Mouse (Mus musculus) limb, embryonic 13.5 days (tissue): ENCODE results near the gene Kcnj14. TPM values are rescaled to one million over a fixed set of nuclear protein-coding genes. Genes with fewer than 3 reads are reported as not detected.

Experiments
- ATAC-seq: fragments of 200-750 bp; cut with Nextera tagmentation; 2 replicates; pipeline ENCODE4 v1.8.0; 2017; ENCODE audit warnings: low read depth, moderate number of reproducible peaks, moderate TSS enrichment; ENCODE audit not compliant: low FRiP score
- H3K27ac ChIP-seq: fragments of 300-500 bp; sonication (generic); 2 replicates; pipeline ENCODE4 v1.5.1; 2015; ENCODE audit warnings: inconsistent platforms, mild to moderate bottlenecking, moderate library complexity
- H3K27me3 ChIP-seq: fragments of 300-500 bp; sonication (generic); 2 replicates; pipeline ENCODE4 v1.6.1; 2015; ENCODE audit warnings: mild to moderate bottlenecking, inconsistent platforms
- H3K36me3 ChIP-seq: fragments of 300-500 bp; sonication (generic); 2 replicates; pipeline ENCODE4 v1.6.1; 2015; ENCODE audit warnings: inconsistent platforms, mild to moderate bottlenecking, moderate library complexity
- H3K4me1 ChIP-seq: fragments of 300-500 bp; sonication (generic); 2 replicates; pipeline ENCODE4 v1.6.1; 2015; ENCODE audit warnings: inconsistent platforms
- H3K4me2 ChIP-seq: fragments of 300-500 bp; sonication (generic); replicated peaks from 2 replicates; pipeline ENCODE4 v1.6.1; 2015; ENCODE audit warnings: inconsistent platforms, mild to moderate bottlenecking, moderate library complexity
- H3K4me3 ChIP-seq: fragments of 300-500 bp; sonication (generic); 2 replicates; pipeline ENCODE4 v1.5.1; 2015; ENCODE audit warnings: moderate library complexity, mild to moderate bottlenecking, inconsistent platforms
- H3K9ac ChIP-seq: fragments of 300-500 bp; sonication (generic); 2 replicates; pipeline ENCODE4 v1.6.1; 2015; ENCODE audit warnings: mild to moderate bottlenecking, inconsistent platforms
- H3K9me3 ChIP-seq: fragments of 300-500 bp; sonication (generic); 2 replicates; pipeline ENCODE4 v1.6.1; 2016; ENCODE audit warnings: inconsistent platforms
- WGBS: fragments of 180-500 bp; shearing (Covaris S2); methylation state at CpG from one replicate; pipeline ENCODE4 v1.1.7; 2015; 5-methylcytosine and 5-hydroxymethylcytosine counted together
- polyA plus RNA-seq: library from polyadenylated mRNA; unstranded; fragments of >200 nt; fragmentation: Nextera tagmentation; extraction: Ambion mirVana; gene quantifications from 2 replicates; pipeline ENCODE4 v1.2.1, GENCODE M21; 2015

Kcnj14 gene
- polyA plus RNA-seq, 1 experiment from 2014 or later: 2.1 TPM

DNA sequence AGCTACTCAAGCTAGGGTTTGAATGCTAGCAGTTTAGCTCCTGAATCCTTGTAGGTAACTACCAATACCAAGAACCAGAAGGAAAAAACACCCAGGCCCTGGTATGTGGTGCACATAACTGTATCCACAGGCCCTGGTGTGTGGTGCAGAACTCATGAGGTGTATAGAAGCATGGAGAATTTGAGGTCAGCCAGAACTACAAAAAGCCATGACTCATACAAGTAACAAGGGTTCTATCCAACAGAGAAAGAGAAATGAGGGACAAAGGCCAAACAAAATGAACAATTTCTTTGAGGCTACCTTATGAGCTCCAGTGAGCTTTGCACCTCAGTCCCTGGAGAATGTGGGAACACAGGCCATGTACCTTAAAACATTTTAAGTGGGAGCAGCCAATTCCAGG lies 3.7 kb downstream of the Kcnj14 start:
- no peak overlapping the region for H3K27ac ChIP-seq
- no peak overlapping the region for H3K9ac ChIP-seq
- H3K4me2 ChIP-seq: no peak overlapping the region
- H3K4me3 ChIP-seq: no peak overlapping the region
- no peaks in the 10 kb centered on the region for H3K9me3 ChIP-seq
- ATAC-seq: no peak
- peaks cover 33% of the 10 kb centered on the region for H3K36me3 ChIP-seq
- H3K27me3 ChIP-seq: peaks cover 18% of the 10 kb centered on the region
- no peaks in the 10 kb centered on the region; the same call in 1 of the 2 replicates for H3K4me1 ChIP-seq

DNA sequence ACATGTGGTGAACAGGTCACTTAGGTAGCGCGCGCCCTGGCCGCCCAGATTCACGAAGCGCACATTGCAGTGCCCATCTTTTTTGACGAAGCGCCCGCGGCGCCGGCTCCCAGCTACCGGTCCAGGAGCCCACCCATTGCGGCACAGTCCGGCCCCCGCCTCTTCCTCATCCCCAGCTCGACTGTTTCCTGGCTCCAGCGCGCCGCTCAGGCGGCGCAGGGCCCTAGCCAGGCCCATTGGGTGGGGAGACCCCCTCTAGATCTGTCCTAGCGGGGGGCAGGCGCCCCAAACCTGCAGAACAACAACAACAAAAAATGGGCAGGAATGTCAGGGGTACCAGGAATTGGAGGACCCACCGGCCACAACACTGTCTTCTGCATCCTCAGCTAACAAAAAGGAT lies 4.7 kb downstream of the Kcnj14 start:
- peaks cover 22% of the 10 kb centered on the region for H3K36me3 ChIP-seq
- WGBS: 11% methylated on average over 25 of the region's 25 CpGs
- H3K4me2 ChIP-seq: peak overlapping the region; percentile 50
- no peak overlapping the region for H3K27ac ChIP-seq
- H3K4me1 ChIP-seq: peaks cover 9% of the 10 kb centered on the region
- no peak for ATAC-seq
- H3K4me3 ChIP-seq: peak overlapping the region; percentile 23
- peaks cover 18% of the 10 kb centered on the region for H3K27me3 ChIP-seq
- no peaks in the 10 kb centered on the region for H3K9me3 ChIP-seq
- peak overlapping the region; percentile 45 for H3K9ac ChIP-seq

DNA sequence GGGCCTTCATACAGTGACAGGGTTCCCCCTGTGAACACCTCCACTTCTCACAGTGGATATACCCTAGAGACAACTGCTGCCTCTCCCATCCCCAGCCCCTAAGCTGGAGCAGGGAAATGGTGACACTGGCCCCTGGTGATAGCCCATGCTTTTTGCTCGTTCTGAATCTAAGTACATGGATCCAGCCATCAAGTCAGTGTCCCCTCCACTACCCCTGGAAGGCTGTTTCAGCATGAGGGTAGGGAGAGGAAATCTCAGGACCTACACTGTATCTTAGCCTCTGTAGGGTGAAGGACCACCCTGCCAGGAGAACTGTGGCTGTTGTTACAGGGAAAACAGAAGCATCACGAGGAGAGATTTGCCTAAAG lies 8.6 kb downstream of the Kcnj14 start:
- no peak for ATAC-seq
- Histone ChIP-seq H3K36me3 (peaks cover 21% of the 10 kb centered on the region), H3K4me2 (no peak overlapping the region), H3K4me3 (no peak overlapping the region), H3K4me1 (peaks cover 26% of the 10 kb centered on the region), H3K27ac (no peak overlapping the region), H3K9ac (peak overlapping the region; percentile 19; the same call in 1 of the 2 replicates), H3K9me3 (no peaks in the 10 kb centered on the region), H3K27me3 (peaks cover 18% of the 10 kb centered on the region)
- 45% methylated on average over 2 of the region's 2 CpGs for WGBS

DNA sequence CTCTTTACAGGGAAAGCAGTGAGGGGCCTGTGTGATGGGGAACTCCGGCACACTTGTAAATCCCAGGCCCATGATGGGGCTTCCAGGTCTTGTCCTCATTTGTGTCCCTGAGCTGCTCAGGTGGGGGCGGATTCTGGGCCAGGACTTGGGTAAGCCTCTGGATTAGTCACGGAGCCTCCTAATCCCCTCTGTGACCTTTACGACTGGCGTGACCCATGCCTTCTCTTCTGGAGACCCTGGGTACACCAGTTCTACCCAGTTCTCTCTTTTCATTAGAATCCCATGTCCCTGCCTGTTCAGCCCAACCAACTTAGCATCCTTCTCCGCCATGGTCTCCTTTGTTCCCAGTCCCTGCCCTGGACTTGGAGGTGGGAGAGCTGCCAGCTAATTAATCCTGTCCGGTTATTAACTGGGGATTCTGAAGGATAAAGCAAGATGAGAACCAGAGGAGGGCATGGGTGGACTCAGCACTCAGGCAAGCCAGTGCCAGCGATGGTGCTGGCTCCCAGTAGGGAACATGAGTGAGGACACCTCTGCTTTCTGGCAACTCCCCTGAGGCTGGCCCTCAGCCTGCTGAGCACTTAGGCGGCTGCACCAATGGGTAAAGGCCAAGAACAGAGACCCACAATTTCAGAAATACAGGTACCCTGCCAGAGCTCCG lies 9.1 kb downstream of the Kcnj14 start:
- Histone ChIP-seq H3K4me1 (peaks cover 26% of the 10 kb centered on the region), H3K36me3 (peaks cover 26% of the 10 kb centered on the region), H3K27ac (peak overlapping the region; percentile 28; the same call in 1 of the 2 replicates), H3K9me3 (no peaks in the 10 kb centered on the region), H3K4me3 (no peak overlapping the region), H3K27me3 (peaks cover 16% of the 10 kb centered on the region), H3K4me2 (peak overlapping the region; percentile 60), H3K9ac (peak overlapping the region; percentile 27; the same call in 1 of the 2 replicates)
- no peak for ATAC-seq
- 46% methylated on average over 10 of the region's 10 CpGs for WGBS

DNA sequence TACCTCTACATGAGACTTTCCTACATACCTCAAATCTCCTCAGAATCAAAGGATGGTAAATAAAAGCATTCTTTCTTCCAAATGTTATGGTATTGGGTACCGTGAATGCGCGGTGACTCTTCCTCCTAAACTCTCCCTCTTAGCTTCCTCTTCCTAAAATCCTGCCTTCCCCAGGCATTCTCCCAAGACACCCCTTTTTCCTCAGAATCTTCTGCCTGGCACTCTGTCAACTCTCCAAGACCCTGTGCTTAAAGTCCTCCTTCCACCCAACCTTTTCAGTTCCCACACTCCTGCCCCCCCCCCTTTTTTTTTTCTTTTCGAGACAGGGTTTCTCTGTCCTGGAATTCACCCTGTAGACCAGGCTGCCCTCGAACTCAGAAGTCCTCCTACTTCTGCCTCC lies 9.7 kb downstream of the Kcnj14 start:
- Histone ChIP-seq H3K4me2 (peak overlapping the region; percentile 60), H3K4me3 (peak overlapping the region; percentile 31), H3K27me3 (peaks cover 11% of the 10 kb centered on the region), H3K4me1 (peaks cover 26% of the 10 kb centered on the region), H3K27ac (peak overlapping the region; percentile 28; the same call in 1 of the 2 replicates), H3K9me3 (no peaks in the 10 kb centered on the region), H3K36me3 (peaks cover 32% of the 10 kb centered on the region), H3K9ac (0 out of 2 replicates have a peak overlapping the region, but pooled peaks have one; percentile 27)
- 8% methylated on average over 5 of the region's 5 CpGs for WGBS
- ATAC-seq: no peak

DNA sequence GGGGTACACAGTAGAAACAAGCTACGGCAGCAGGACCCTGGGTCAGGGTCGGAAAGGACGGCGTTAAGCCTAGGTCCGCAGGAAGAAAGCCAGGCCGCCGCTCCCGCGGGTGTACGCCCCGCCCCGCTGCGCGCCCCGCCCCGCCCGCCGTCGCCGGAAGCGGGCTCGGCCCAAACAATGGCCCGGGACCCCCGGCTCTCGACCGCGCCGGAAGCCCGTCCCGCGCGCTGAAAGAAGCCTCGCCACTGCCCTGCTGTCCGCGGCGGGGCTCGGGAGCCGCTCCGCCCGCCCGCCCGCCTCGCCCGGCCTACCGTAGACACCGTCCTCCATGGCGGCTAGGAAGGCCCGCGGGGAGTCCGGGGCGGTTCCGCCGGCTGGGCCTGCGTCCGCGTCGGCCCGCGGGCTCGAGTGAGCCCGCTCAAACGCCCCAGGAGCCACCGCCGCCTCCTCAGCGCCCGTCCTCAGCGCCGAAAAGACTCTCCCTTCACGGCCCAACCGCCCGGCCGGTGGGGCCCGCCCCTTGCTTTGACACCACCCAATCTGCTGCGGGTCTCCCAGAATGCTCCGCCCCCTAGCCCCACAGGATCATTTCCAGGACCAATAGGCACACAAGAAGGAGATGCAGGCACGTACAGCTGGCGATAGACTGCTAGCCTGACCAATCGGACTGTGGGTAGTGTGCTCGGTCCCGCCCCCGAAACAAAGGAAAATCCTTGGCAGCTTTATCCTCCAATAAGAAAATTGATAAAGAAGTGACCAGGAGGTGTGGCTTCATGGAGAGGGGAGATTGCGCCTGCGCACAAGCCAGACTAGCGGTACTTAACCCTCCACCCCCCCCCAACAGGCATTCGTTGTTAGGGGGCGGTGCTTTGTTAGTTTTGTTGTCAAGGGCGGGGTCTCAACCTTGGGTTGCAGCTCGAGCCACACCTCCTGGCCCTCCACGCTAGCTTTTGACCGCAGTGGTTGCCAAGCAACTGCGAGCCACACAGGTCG lies 10.5 kb downstream of the Kcnj14 start, which contains the start of gene Cyth2:
Cyth2 (minus strand) TSS at position 795 of the 993 bp plus-strand sequence.
- under 1% methylated on average over 81 of the region's 92 CpGs for WGBS

DNA sequence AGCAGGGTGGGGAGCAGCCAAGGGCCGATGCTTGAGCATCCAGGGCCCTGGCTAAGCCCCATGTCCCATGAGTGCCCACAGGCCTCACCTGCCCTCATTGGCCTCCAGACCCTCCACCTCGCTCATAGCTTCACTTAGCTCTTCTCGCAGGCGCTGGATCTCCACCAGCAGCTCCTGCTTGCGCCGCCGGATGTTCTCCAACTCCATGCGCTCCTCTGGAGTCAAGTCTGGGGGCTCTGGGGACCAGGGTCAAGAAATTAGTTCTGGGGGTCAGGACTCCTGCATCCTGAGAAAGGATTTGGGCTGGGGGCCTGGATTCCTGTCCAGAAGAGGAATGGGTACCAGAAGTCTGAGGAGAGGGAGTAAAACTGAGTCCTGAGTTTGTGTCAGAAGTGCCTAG lies 11.7 kb downstream of the Kcnj14 start:
- H3K27me3 ChIP-seq: no peaks in the 10 kb centered on the region
- peaks cover 51% of the 10 kb centered on the region for H3K36me3 ChIP-seq
- H3K4me3 ChIP-seq: peak overlapping the region; percentile 92
- H3K9ac ChIP-seq: peak overlapping the region; percentile 99
- 0 out of 2 replicates have a peak overlapping the region, but pooled peaks have one; percentile 100 for H3K27ac ChIP-seq
- peaks cover 26% of the 10 kb centered on the region for H3K4me1 ChIP-seq
- no peak for ATAC-seq
- H3K9me3 ChIP-seq: no peaks in the 10 kb centered on the region
- peak overlapping the region; percentile 91 for H3K4me2 ChIP-seq
- 85% methylated on average over 8 of the region's 8 CpGs for WGBS

More for the DNA sequence above, 10.5 kb downstream of the Kcnj14 start, which contains the start of gene Cyth2:
- Histone ChIP-seq H3K4me1 (peaks cover 26% of the 10 kb centered on the region), H3K9ac (peak within 1 kb of the TSS; percentile 99), H3K27ac (peak within 1 kb of the TSS; percentile 100), H3K9me3 (no peaks in the 10 kb centered on the region), H3K4me3 (peak within 1 kb of the TSS; percentile 92), H3K36me3 (peaks cover 39% of the 10 kb centered on the region), H3K4me2 (peak within 1 kb of the TSS; percentile 91), H3K27me3 (peaks cover 9% of the 10 kb centered on the region)
- ATAC-seq: peak; percentile 99

DNA sequence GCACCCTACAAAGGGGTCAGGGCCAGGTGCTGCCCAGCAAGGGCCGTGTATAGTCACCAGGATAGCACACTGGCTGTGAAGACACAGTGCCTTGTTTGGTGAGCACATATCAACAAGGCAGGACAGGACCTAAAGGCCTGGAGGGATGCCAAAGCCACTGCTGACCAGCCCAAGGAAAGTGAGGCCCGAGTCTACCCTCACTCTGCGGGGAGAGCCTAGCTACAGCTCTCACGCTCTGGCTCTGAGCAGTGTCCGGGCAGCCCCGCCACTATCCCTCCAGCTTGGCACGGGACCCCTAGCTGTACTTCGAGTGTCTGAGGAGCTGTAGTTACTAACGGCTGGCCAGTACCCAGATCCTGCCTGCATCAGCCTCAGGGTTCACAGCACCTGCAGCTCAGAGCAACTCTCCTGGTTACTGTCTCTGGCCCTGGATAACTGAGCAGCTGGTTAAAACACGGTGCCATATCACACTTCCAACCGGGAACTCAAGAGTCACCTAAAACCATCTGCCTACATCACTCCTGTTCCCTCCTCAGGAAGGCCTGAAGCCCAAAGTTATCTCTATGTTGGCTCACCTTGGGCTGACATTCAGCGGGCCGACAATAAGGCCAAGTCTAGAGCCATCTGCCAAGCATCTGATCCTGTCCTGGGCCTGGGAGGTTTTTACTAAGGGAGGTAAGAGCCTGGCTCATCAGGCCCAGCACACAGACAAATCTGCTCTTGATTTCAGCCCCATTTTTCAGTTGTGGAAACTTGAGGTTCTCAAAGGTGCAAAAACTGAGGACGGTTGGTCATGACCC lies 15.1 kb downstream of the Kcnj14 start:
- H3K27ac ChIP-seq: no peak overlapping the region
- ATAC-seq: no peak

DNA sequence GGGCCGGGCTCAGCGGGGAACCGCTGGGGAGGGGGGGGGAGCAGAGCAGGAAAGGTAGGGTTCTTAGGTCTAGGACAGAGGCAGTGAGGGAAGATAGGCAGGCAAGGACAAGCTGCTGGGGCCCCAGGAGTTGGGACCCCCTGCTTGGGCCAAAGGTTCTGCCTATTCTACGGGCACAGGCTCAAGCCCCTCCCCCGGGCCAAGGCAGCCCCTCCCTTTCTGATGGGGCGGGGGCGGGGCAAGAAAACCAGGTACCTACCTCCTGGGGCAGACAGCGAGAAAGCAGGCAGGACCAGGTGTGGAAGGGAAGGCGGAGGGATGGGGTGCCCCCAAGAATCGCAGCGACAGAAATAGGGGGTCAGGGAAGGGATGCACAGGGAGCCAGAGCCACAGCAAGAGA lies 16.1 kb downstream of the Kcnj14 start:
- Histone ChIP-seq H3K4me2 (no peak overlapping the region), H3K27ac (no peak overlapping the region), H3K9ac (no peak overlapping the region), H3K4me1 (peaks cover 15% of the 10 kb centered on the region), H3K36me3 (peaks cover 79% of the 10 kb centered on the region), H3K27me3 (no peaks in the 10 kb centered on the region), H3K4me3 (no peak overlapping the region), H3K9me3 (no peaks in the 10 kb centered on the region)
- no peak for ATAC-seq
- 46% methylated on average over 11 of the region's 11 CpGs for WGBS

More for the DNA sequence above, 15.1 kb downstream of the Kcnj14 start:
- Histone ChIP-seq H3K4me2 (no peak overlapping the region), H3K9ac (peak overlapping the region; percentile 53; the same call in 1 of the 2 replicates), H3K27me3 (no peaks in the 10 kb centered on the region), H3K4me3 (no peak overlapping the region), H3K9me3 (no peaks in the 10 kb centered on the region), H3K36me3 (peaks cover 72% of the 10 kb centered on the region), H3K4me1 (peaks cover 15% of the 10 kb centered on the region)
- WGBS: 85% methylated on average over 14 of the region's 14 CpGs

DNA sequence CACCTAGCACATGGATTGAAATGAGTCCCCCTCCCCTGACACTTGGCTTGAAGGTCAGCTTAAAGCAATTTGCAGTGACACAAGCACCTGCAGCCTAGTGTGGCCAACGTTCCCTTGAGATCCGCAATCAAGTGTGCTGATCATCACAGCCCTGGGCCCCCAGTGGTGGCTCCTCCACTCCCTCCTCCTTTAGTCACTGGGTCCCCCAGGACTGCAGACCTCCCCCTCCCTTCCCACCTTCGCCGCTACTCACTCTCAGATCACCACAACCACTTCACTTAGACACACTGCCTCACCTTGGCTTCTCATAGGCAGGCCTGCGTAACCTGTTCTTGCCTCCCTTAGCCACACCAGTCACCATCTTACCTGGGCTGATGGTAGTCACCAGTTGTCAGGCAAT lies 18.6 kb downstream of the Kcnj14 start:
- H3K9me3 ChIP-seq: no peaks in the 10 kb centered on the region
- no peak overlapping the region for H3K27ac ChIP-seq
- H3K9ac ChIP-seq: no peak overlapping the region
- no peak overlapping the region for H3K4me2 ChIP-seq
- H3K27me3 ChIP-seq: no peaks in the 10 kb centered on the region
- peaks cover 75% of the 10 kb centered on the region for H3K36me3 ChIP-seq
- ATAC-seq: no peak
- no peak overlapping the region for H3K4me3 ChIP-seq
- peaks cover 2% of the 10 kb centered on the region; the same call in 1 of the 2 replicates for H3K4me1 ChIP-seq
- 62% methylated on average over 5 of the region's 5 CpGs for WGBS

DNA sequence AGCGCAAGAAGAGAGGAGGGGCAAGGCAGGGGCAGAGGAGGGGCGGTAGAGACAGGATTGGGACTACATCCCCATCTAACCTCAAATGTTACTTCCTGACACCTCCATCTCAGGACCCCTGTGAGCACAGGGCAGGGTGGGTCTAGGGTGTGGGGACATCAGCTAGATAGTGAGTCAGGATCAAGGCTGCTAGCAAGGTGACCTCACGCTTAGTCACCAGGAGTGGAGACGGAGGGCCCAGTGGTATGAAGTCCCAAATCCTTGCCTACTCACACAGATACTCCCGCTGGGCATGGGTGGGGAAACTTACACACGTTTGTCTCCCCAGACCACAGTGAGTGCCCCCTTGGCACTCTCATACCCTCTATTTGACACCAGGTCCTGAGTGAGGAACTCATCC lies 22.0 kb downstream of the Kcnj14 start:
- Histone ChIP-seq H3K4me3 (no peak overlapping the region), H3K27ac (no peak overlapping the region), H3K27me3 (peaks cover 21% of the 10 kb centered on the region), H3K36me3 (peaks cover 41% of the 10 kb centered on the region), H3K9ac (no peak overlapping the region), H3K9me3 (no peaks in the 10 kb centered on the region), H3K4me1 (peaks cover 26% of the 10 kb centered on the region), H3K4me2 (no peak overlapping the region)
- ATAC-seq: no peak
- WGBS: 83% methylated on average over 6 of the region's 6 CpGs
